Mouse (Mus musculus): ENCODE data around the gene Socs1.
A peak's percentile ranks its signal among the peaks of the same experiment; 100 is the strongest.

GRCm38 (mm10) chr16:10784793-10785370, 454 bp downstream of the Socs1 start:
- TF ChIP-seq CTCF (IDR thresholded peaks at IDR 0.05; ENCODE audit: low read depth, low read length) (peak; percentile 44; the same call in 1 of the 2 replicates), GATA1 (IDR thresholded peaks at IDR 0.05; ENCODE audit: borderline replicate concordance, low read length) (no peak)

Measured in G1E (cell line).